Mouse (Mus musculus) myocyte (in vitro differentiated cells): ENCODE measurements at regions not wholly inside any gene's neighbourhood (a gene's known extent, or its start where the extent isn't known, plus 50 kb on each side); places are given as distances from the start of the nearest gene placed in this dataset.

ENCODE experiments used
- H3K27me3 ChIP-seq: one replicate; pipeline ENCODE4 v1.6.1; 2011; ENCODE audit not compliant: control insufficient read depth, insufficient read depth, insufficient read length
- H3K36me3 ChIP-seq: one replicate; pipeline ENCODE4 v1.6.1; 2011; ENCODE audit not compliant: control insufficient read depth, insufficient read depth
- H3K4me2 ChIP-seq: one replicate; pipeline ENCODE4 v1.6.1; 2011; ENCODE audit warnings: low read depth, control low read depth
- H3K4me3 ChIP-seq: one replicate; pipeline ENCODE4 v1.5.1; 2011; ENCODE audit warnings: mild to moderate bottlenecking, control low read depth, moderate library complexity
- H3K79me2 ChIP-seq: one replicate; pipeline ENCODE4 v1.6.1; 2011; ENCODE audit not compliant: control insufficient read depth, insufficient read depth
- H3ac ChIP-seq: one replicate; pipeline ENCODE4 v1.6.1; 2011; ENCODE audit not compliant: control insufficient read depth, insufficient read length
- CEBPB ChIP-seq: IDR thresholded peaks from 2 replicates; pipeline ENCODE4 v1.6.1; 2011; ENCODE audit warnings: mild to moderate bottlenecking, moderate library complexity; ENCODE audit not compliant: poor library complexity, insufficient read depth, severe bottlenecking
- E2F4 ChIP-seq: IDR thresholded peaks from one replicate; pipeline ENCODE4 v1.6.1; 2011; ENCODE audit warnings: mild to moderate bottlenecking, control low read depth, moderate library complexity; ENCODE audit not compliant: insufficient read depth
- MAX ChIP-seq: IDR thresholded peaks from one replicate; pipeline ENCODE4 v1.6.1; 2011; ENCODE audit warnings: low read depth, mild to moderate bottlenecking, control low read depth
- MYOD1 ChIP-seq, 3 experiments: IDR thresholded peaks; one replicate each; pipeline ENCODE4 v1.6.1; 2011; ENCODE audit warnings: control low read depth in 2 of 3, low read depth in 2 of 3, mild to moderate bottlenecking in 2 of 3, moderate library complexity in 1 of 3; ENCODE audit not compliant: insufficient read length in 2 of 3, control insufficient read depth in 1 of 3
- MYOG ChIP-seq, 3 experiments: IDR thresholded peaks; one replicate each; pipeline ENCODE4 v1.6.1; 2011; ENCODE audit warnings: control low read depth in 2 of 3, low read depth in 2 of 3, mild to moderate bottlenecking in 2 of 3; ENCODE audit not compliant: insufficient read length in 2 of 3, control insufficient read depth in 1 of 3, insufficient read depth in 1 of 3
- POLR2A ChIP-seq: IDR thresholded peaks from one replicate; pipeline ENCODE4 v1.6.1; 2011; ENCODE audit warnings: low read depth, mild to moderate bottlenecking, control low read depth, moderate library complexity; ENCODE audit not compliant: insufficient read length
- POLR2AphosphoS2 ChIP-seq: IDR thresholded peaks from one replicate; pipeline ENCODE4 v1.6.1; 2011; ENCODE audit warnings: low read depth, control low read depth; ENCODE audit not compliant: insufficient read length
- REST ChIP-seq: IDR thresholded peaks from one replicate; pipeline ENCODE4 v1.6.1; 2011; ENCODE audit warnings: mild to moderate bottlenecking, control low read depth, moderate library complexity; ENCODE audit not compliant: insufficient read depth, insufficient read length
- SRF ChIP-seq: IDR thresholded peaks from one replicate; pipeline ENCODE4 v1.6.1; 2011; ENCODE audit warnings: low read depth; ENCODE audit not compliant: control insufficient read depth, insufficient read length
- TCF12 ChIP-seq: IDR thresholded peaks from one replicate; pipeline ENCODE4 v1.6.1; 2011; ENCODE audit warnings: mild to moderate bottlenecking, control low read depth; ENCODE audit not compliant: poor library complexity, insufficient read depth, severe bottlenecking
- TCF3 ChIP-seq: IDR thresholded peaks from one replicate; pipeline ENCODE4 v1.6.1; 2011; ENCODE audit warnings: low read depth, control low read depth; ENCODE audit not compliant: insufficient read length
- USF1 ChIP-seq: IDR thresholded peaks from one replicate; pipeline ENCODE4 v1.6.1; 2011; ENCODE audit warnings: low read depth, mild to moderate bottlenecking, control low read depth, moderate library complexity

DNA sequence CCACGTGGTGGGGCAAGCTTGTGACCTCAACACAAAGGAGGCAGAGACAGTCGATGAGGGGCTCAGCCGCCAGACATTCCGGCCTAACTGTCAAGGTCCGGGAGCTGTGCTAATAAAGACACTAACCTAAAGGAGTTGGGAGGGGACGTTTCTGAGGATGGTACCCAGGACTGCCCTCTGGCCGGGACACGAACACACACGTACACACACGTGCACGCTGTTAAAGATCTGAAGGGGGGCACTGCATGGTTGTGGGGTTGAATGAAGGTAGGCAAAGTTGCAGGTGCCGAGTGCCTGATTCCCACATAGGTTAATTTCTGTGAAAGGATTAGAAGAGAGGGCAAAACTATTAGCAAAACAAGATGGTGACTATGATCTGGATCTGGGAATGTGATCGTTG is 65.4 kb upstream of the Mitf start:
- H3K4me3 ChIP-seq = no peak overlapping the region
- no peak overlapping the region for H3ac ChIP-seq
- TF ChIP-seq POLR2A (no peak), E2F4 (no peak), TCF12 (no peak)

DNA sequence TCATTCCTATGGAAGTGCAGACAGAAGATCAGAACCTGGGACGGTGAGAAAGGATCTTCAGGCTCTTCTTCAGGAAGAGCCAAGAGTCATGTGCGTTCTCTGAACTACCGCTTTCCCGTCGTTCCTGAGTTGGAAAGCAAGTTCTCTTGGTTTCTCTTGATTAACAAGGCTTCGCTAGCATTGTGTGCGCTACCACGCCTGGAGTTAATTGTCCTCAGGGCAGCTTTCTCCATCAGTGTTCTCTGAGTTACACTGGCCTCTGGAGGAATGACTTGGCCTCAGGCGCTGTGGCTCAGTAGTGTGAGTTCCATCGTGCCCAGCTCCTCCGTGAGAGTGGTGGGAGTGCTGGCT is 66.0 kb upstream of the Mitf start:
- no peak for TF ChIP-seq SRF
- no peak for TF ChIP-seq CEBPB
- TF ChIP-seq REST = no peak
- no peak for TF ChIP-seq MAX
- TF ChIP-seq MYOD1 (IDR thresholded peaks at IDR 0.05; ENCODE audit: control insufficient read depth in 1 of 3, insufficient read length in 2 of 3, low read depth in 2 of 3) = no peak
- TF ChIP-seq POLR2A = no peak
- no peak for TF ChIP-seq TCF12
- TF ChIP-seq POLR2AphosphoS2 = no peak
- TF ChIP-seq E2F4 = no peak
- Histone ChIP-seq H3K36me3 (no peaks in the 10 kb centered on the region), H3K79me2 (no peaks in the 10 kb centered on the region), H3K4me2 (no peak overlapping the region), H3ac (no peak overlapping the region), H3K4me3 (no peak overlapping the region), H3K27me3 (peaks cover 22% of the 10 kb centered on the region)

More for the DNA sequence above, 65.4 kb upstream of the Mitf start:
- H3K79me2 ChIP-seq = no peaks in the 10 kb centered on the region
- H3K4me2 ChIP-seq = no peak overlapping the region
- no peaks in the 10 kb centered on the region for H3K36me3 ChIP-seq
- H3K27me3 ChIP-seq = peaks cover 21% of the 10 kb centered on the region

DNA sequence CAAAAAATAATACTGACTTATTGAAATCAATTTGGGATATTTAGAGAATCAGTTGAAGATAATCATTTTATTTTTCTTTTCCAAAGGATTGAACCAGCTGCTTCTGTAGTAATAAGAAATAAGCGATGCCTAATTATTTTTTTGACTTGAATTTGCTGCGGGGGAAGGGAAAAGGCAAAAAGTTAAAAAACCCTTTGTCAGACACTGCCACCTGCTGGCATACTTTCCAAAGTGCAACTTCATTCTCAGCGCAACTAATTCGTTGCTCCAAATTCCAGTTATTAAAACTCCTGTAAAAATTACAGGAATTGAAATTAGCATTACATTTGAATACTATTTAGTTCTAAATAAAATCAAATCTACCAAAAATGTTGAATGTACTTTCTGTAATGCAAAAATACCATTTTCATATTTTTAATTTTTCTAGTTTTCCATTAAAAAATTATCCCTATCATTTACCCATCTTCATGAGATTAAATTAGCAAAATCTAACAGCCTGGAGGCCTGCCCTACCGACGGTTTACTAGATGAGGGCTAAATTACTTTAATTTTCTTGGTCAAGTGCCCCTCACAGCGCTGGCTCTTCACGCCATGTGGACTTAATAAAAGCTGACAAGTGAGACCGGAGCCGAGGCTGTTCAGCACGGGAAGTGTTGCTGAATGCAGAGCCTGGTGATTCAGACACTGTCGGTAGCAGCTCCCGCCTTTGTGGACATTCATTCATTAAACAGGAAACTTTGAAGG is 66.6 kb upstream of the Mitf start:
- Histone ChIP-seq H3K36me3 (no peaks in the 10 kb centered on the region), H3ac (no peak overlapping the region), H3K27me3 (peaks cover 22% of the 10 kb centered on the region), H3K79me2 (no peaks in the 10 kb centered on the region), H3K4me2 (no peak overlapping the region), H3K4me3 (no peak overlapping the region)
- TF ChIP-seq MAX (no peak), CEBPB (no peak), TCF3 (no peak), TCF12 (no peak), MYOG (IDR thresholded peaks at IDR 0.05; ENCODE audit: control insufficient read depth in 1 of 3, insufficient read depth in 1 of 3, insufficient read length in 2 of 3, low read depth in 2 of 3) (no peak), USF1 (no peak), SRF (no peak), POLR2A (no peak), POLR2AphosphoS2 (no peak), MYOD1 (IDR thresholded peaks at IDR 0.05; ENCODE audit: control insufficient read depth in 1 of 3, insufficient read length in 2 of 3, low read depth in 2 of 3) (no peak), REST (no peak), E2F4 (no peak)

DNA sequence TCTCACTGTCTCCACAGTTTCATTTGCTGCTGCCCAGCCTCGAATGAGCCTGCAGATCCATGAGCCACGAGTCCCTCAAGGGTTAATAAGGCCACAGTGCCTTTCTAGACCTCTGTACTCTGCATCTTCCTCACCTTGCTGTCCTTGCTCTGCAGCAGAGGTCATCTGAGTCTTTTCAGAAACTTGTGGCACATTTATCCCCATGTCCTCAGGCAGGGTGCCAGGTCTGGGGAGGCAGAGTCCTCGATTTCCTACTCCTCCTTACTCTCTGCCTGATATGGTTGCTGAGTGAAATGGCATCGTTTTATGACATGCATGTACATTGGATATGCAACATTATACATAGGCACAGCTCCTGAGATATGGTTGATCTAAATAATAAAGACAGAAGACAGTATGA is 68.0 kb upstream of the Mitf start:
- no peak overlapping the region for H3ac ChIP-seq
- H3K36me3 ChIP-seq = no peaks in the 10 kb centered on the region
- no peaks in the 10 kb centered on the region for H3K79me2 ChIP-seq
- H3K4me2 ChIP-seq = no peak overlapping the region
- no peak overlapping the region for H3K4me3 ChIP-seq
- H3K27me3 ChIP-seq = peaks cover 22% of the 10 kb centered on the region
- TF ChIP-seq SRF (no peak), REST (no peak), POLR2AphosphoS2 (no peak), TCF3 (no peak), MYOG (IDR thresholded peaks at IDR 0.05; ENCODE audit: control insufficient read depth in 1 of 3, insufficient read depth in 1 of 3, insufficient read length in 2 of 3, low read depth in 2 of 3) (no peak), CEBPB (no peak), MYOD1 (IDR thresholded peaks at IDR 0.05; ENCODE audit: control insufficient read depth in 1 of 3, insufficient read length in 2 of 3, low read depth in 2 of 3) (no peak), E2F4 (no peak), POLR2A (no peak), MAX (no peak), USF1 (no peak), TCF12 (no peak)

DNA sequence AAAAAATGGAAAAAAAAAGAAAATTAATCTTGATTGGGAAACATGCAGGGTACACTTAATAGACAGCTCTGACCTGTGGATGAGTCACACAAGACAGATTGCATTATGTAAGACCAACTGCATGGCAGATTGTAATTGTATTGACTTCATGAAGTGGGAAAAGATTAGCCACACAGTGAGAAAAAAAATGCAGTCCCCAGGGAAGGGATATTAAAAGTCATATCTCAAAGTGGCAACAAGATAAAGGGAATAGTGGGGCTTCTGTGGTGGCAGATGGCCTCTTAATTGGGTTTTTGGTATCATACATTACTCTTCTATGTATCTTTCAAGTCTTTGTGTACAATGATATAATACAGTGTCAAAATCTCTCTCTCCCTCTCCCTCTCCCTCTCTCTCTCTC is 76.0 kb upstream of the Mitf start:
- no peak overlapping the region for H3K4me2 ChIP-seq
- no peaks in the 10 kb centered on the region for H3K79me2 ChIP-seq
- H3ac ChIP-seq = no peak overlapping the region
- H3K27me3 ChIP-seq = no peaks in the 10 kb centered on the region
- TF ChIP-seq MYOD1 (IDR thresholded peaks at IDR 0.05; ENCODE audit: control insufficient read depth in 1 of 3, insufficient read length in 2 of 3, low read depth in 2 of 3) (no peak), CEBPB (no peak), USF1 (no peak), POLR2AphosphoS2 (no peak), TCF12 (no peak), TCF3 (no peak), POLR2A (no peak), MYOG (IDR thresholded peaks at IDR 0.05; ENCODE audit: control insufficient read depth in 1 of 3, insufficient read depth in 1 of 3, insufficient read length in 2 of 3, low read depth in 2 of 3) (no peak), E2F4 (no peak), MAX (no peak), SRF (no peak), REST (no peak)
- no peaks in the 10 kb centered on the region for H3K36me3 ChIP-seq
- H3K4me3 ChIP-seq = no peak overlapping the region
